Comparison of ENCODE assay signal across 34 mouse cellular contexts in the genomic region with DNA sequence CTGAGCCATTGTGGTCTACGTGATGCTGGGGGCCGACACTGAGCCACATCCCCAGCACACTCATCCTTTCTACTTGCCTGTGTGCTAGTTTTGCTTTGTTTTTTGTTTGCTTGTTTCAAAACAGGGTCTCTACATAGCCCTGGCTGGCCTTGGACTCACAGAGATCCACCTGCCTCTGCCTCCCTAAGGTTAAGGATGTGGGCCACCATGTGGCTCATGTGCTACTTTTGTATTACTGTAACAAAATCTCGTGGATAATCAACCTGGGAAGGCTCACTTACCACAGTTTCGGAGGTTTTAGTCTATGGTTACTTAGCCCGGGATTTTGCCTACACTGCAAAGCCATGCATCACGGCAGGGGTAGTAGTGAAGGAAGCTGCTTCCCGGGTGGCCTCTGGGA.
"Had no signal": no experiment of that assay in that cellular context is flagged by ENCODE, and none has a peak within 500 bp of the region (broad histone marks: within the 10 kb centered on the region; RNA-seq: fewer than 3 reads in every experiment).

No protein-coding gene starts in this region.

- H3K4me2 ChIP-seq: heart, embryonic 11.5 days; heart, embryonic 12.5 days; heart, embryonic 13.5 days; heart, embryonic 15.5 days; hindbrain, embryonic 12.5 days; hindbrain, embryonic 13.5 days; hindbrain, embryonic 14.5 days; hindbrain, embryonic 15.5 days; intestine, embryonic 15.5 days; kidney, embryonic 15.5 days had no signal

- H3K9ac ChIP-seq: heart, embryonic 12.5 days; heart, embryonic 13.5 days; heart, embryonic 15.5 days; hindbrain, embryonic 12.5 days; hindbrain, embryonic 13.5 days; hindbrain, embryonic 14.5 days; hindbrain, embryonic 15.5 days; intestine, embryonic 15.5 days; kidney, embryonic 15.5 days had no signal

- DNase-seq: heart, postnatal 10 days; heart, postnatal 14 days; heart, postnatal 4 days; kidney, adult 11 months; kidney, adult 18-20 months; kidney, adult 2 months; kidney, adult 8-10 months; kidney, adult 9 months; kidney, postnatal 10 days; kidney, postnatal 14 days; kidney, postnatal 25 days; kidney, postnatal 36 days; kidney, postnatal 4 days; layer of hippocampus, adult 9-11 months; layer of hippocampus, postnatal 36 days had no signal

- H3K4me1 ChIP-seq: heart, embryonic 12.5 days; heart, embryonic 13.5 days; heart, embryonic 15.5 days; hindbrain, embryonic 12.5 days; intestine, embryonic 15.5 days; kidney, embryonic 15.5 days had no signal

- H3K36me3 ChIP-seq: heart, embryonic 10.5 days; heart, embryonic 12.5 days; heart, embryonic 13.5 days; heart, embryonic 15.5 days; hindbrain, embryonic 10.5 days; hindbrain, embryonic 12.5 days; hindbrain, embryonic 13.5 days; hindbrain, embryonic 15.5 days; intestine, embryonic 15.5 days; kidney, embryonic 15.5 days had no signal

- H3K4me3 ChIP-seq: heart, embryonic 10.5 days; heart, embryonic 12.5 days; heart, embryonic 13.5 days; heart, embryonic 15.5 days; hindbrain, embryonic 10.5 days; hindbrain, embryonic 12.5 days; hindbrain, embryonic 13.5 days; hindbrain, embryonic 15.5 days; intestine, embryonic 15.5 days; kidney, embryonic 15.5 days; layer of hippocampus, adult 2 months had no signal

- ATAC-seq: hindbrain, embryonic 16.5 days; hindbrain, postnatal 0 days; inflammation-experienced regulatory T-cells, adult 6 months; intestine, embryonic 15.5 days; intestine, embryonic 16.5 days; intestine, postnatal 0 days had no signal

- H3K27ac ChIP-seq: heart, embryonic 10.5 days; heart, embryonic 13.5 days; heart, embryonic 15.5 days; hindbrain, embryonic 10.5 days; hindbrain, embryonic 12.5 days; hindbrain, embryonic 13.5 days; hindbrain, embryonic 14.5 days; hindbrain, embryonic 15.5 days; hindbrain, postnatal 0 days; intestine, embryonic 15.5 days; kidney, embryonic 15.5 days; kidney, postnatal 0 days; layer of hippocampus, adult 2 months had no signal

- H3K9me3 ChIP-seq: heart, embryonic 10.5 days; heart, embryonic 12.5 days; heart, embryonic 13.5 days; heart, embryonic 15.5 days; hindbrain, embryonic 10.5 days; hindbrain, embryonic 12.5 days; hindbrain, embryonic 13.5 days; hindbrain, embryonic 15.5 days; intestine, embryonic 15.5 days; kidney, embryonic 15.5 days had no signal

- H3K27me3 ChIP-seq: heart, embryonic 12.5 days; heart, embryonic 13.5 days; heart, embryonic 15.5 days; hindbrain, embryonic 12.5 days; hindbrain, embryonic 13.5 days; hindbrain, embryonic 15.5 days; intestine, embryonic 15.5 days; kidney, embryonic 15.5 days had no signal
